Mouse (Mus musculus): ENCODE results near the gene Dnajb2.
A peak's percentile ranks its signal among the peaks of the same experiment; 100 is the strongest.

Gene Dnajb2

GRCm38 (mm10) chr1:75250498-75250897 lies 14.3 kb downstream of the Dnajb2 start:
- DNase-seq (ENCODE audit: low read depth, low spot score), result no peak

GRCm38 (mm10) chr1:75251112-75251970 lies 15.1 kb downstream of the Dnajb2 start:
- DNase-seq (ENCODE audit: low read depth, low spot score), result peak; percentile 92

GRCm38 (mm10) chr1:75252308-75252707 lies 16.1 kb downstream of the Dnajb2 start:
- DNase-seq (ENCODE audit: low read depth, low spot score), result no peak

- peak; percentile 24 for DNase-seq (ENCODE audit: low read depth, low spot score)
These were observed 16.8 kb downstream of the Dnajb2 start for GRCm38 (mm10) chr1:75253029-75253428.

- DNase-seq (ENCODE audit: low read depth, low spot score), result peak; percentile 88
These were observed 17.8 kb downstream of the Dnajb2 start for GRCm38 (mm10) chr1:75253849-75254624.

- no peak for DNase-seq (ENCODE audit: low read depth, low spot score)
These were observed 18.4 kb downstream of the Dnajb2 start for GRCm38 (mm10) chr1:75254625-75255013.

GRCm38 (mm10) chr1:75255516-75256046 lies 19.4 kb downstream of the Dnajb2 start:
- no peak for DNase-seq (ENCODE audit: low read depth, low spot score)

GRCm38 (mm10) chr1:75261278-75261677 lies 25.1 kb downstream of the Dnajb2 start:
- no peak for DNase-seq (ENCODE audit: low read depth, low spot score)

- peak; percentile 70 for DNase-seq (ENCODE audit: low read depth, low spot score)
These were observed 27.1 kb downstream of the Dnajb2 start for GRCm38 (mm10) chr1:75262969-75263951.

GRCm38 (mm10) chr1:75264091-75264880 lies 28.1 kb downstream of the Dnajb2 start, which contains the start of gene Ptprn:
Gene Ptprn (minus strand): TSS chr1:75264502.
- DNase-seq (ENCODE audit: low read depth, low spot score), result no peak

GRCm38 (mm10) chr1:75277195-75278188 lies 41.3 kb downstream of the Dnajb2 start:
- DNase-seq (ENCODE audit: low read depth, low spot score), result peak; percentile 33

- no peak for DNase-seq (ENCODE audit: low read depth, low spot score)
These were observed 42.0 kb downstream of the Dnajb2 start, which contains the start of gene Resp18 for GRCm38 (mm10) chr1:75278228-75278627. Gene Resp18 (minus strand): TSS chr1:75278415.

GRCm38 (mm10) chr1:75283017-75283416 lies 46.8 kb downstream of the Dnajb2 start:
- DNase-seq (ENCODE audit: low read depth, low spot score), result no peak

- no peak for DNase-seq (ENCODE audit: low read depth, low spot score)
These were observed 48.7 kb downstream of the Dnajb2 start for GRCm38 (mm10) chr1:75284911-75285310.

GRCm38 (mm10) chr1:75289376-75289775 lies 53.2 kb downstream of the Dnajb2 start:
- no peak for DNase-seq (ENCODE audit: low read depth, low spot score)

GRCm38 (mm10) chr1:75289888-75290431 lies 53.8 kb downstream of the Dnajb2 start:
- DNase-seq (ENCODE audit: low read depth, low spot score), result no peak

- DNase-seq (ENCODE audit: low read depth, low spot score), result peak; percentile 19
These were observed 54.4 kb downstream of the Dnajb2 start for GRCm38 (mm10) chr1:75290582-75290981.

- no peak for DNase-seq (ENCODE audit: low read depth, low spot score)
These were observed 55.1 kb downstream of the Dnajb2 start for GRCm38 (mm10) chr1:75291321-75291720.
